Mouse (Mus musculus): Measurements from ENCODE around the gene Clstn2. TPM values are rescaled to one million over a fixed set of nuclear protein-coding genes. Genes with fewer than 3 reads are reported as not detected.

Gene Clstn2
- total RNA-seq, 2 experiments from 2014 or later: 3.8 to 4.3 TPM

DNA sequence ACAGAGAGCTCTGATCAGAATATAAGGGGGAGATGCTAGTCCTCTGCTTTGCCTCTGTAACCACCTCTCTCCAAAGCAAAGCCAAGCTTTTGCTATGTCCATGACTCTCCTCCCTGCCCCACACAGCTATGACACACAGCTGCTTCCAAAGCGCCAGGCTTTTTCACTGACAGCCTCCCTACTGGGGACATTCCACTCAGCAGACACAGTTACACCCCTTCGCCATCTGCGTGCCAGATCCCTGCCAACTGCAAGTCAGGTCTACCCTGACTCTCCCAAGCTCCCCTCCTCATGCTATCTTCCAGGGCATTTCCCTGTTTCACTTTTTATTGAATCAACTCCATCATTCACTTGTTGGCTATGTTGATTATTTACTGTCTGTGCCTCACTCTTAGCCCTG, 259.1 kb downstream of the Clstn2 start:
- DNase-seq: no peak

DNA sequence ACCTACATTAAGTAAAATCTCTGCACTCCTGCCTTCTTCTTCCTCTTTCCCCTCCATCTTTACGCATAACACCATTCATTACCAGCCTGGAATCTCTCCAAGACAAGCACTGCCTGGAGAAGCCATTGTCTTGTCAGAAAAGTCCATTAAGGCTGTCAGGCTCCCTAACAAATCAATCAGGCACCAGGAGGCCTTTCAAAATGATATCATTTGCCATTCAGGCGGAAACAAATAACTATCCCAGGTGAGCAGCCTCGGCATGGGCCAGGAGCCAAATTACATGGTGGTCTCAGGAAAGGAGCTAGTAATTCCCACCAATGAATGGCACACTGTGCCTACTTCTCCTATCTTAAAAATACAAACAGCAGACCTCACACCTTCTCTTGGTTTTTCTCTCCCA, 260.6 kb downstream of the Clstn2 start:
- no peak for DNase-seq

DNA sequence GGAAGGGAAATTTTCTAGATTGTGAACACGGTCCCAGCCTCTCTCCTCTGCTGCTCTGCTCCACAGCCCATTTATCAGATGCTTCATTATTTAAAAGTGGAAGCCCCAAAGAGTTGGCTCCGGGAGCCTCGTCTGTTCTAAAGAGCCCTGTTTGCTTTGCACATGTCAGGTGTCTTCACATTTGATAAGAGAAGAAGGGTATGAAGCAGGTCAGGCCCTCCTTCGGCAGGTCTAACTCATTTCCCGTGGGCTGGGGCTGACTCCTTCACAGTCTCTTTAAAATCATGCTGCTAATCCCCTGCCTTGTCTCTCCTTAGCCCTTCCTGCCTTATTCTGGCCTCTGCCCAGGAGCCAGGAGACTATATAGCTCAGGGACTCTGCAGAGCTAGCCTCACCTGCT, 263.6 kb downstream of the Clstn2 start:
- DNase-seq: no peak

DNA sequence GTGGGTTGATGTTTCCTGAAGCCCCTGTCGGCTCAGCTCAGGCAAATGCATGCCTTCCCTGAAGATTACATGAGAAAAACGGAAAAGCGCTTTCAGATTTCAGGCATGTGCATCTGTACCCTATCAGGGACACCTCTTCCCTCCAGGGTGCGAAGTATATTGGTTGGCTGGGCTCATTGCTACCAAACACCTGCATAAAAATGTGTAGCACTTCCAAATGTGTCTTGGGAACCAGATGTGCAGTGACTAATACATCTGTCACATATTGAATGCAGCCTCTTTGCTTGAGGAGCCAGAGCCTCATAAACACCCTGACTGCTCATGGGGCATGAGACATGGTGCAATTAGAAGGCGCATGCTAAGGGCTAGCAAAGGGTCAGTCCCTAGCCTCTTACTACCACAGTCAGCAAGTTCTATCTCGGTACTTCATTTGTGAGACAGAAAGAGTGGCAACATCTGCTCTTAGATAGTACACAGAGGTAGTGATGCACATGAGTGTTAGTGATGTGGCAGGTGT, 267.7 kb downstream of the Clstn2 start:
- no peak for DNase-seq

DNA sequence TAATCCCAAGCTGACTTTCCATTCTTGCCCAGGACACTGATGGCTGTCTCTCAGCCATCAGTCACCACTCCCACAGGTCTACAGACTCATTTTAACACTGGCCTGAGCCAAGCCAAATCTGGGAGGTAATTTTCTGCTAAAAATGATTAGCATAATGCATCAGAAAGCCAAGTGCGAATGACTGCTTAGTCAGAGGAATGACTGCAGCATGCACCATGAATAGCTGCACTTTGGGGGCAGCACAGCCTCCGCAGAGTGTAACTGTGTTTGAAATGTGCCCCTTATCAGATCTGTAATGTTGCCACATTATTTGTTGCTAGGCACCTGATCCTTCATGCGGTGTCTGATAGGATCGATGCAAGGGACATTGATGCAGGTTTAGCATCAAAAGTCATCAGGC, 269.9 kb downstream of the Clstn2 start:
- no peak for DNase-seq

DNA sequence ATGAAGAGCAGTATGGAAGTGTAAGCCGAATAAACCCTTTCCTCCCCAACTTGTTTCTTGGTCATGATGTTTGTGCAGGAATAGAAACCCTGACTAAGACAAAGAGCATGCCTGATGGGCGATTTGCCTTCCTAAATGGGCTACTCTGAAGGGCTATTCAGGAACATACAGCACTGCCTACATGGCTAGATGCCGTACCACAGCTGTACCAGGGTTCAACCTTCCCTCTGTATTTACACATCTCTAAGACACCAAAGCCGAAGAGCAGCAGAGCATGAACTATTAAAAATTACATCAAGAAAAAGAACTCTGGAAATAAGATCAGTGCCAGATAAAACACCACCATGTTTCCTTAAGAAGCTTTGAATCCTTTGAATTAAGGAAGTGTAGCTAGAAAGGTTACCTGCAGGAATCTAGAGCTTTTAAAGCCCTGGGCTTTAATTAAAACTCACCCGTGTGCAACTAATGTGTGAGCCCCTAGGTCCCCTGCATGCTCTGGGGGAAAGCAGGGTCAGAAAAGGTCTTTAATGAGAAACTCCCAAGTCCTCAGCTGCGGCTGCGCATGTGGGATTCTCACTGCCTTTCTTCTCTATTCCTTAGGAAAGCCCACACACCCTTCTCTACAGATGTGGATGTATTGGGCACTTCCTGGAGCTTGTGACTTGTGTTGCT, 277.2 kb downstream of the Clstn2 start:
- no peak for DNase-seq

DNA sequence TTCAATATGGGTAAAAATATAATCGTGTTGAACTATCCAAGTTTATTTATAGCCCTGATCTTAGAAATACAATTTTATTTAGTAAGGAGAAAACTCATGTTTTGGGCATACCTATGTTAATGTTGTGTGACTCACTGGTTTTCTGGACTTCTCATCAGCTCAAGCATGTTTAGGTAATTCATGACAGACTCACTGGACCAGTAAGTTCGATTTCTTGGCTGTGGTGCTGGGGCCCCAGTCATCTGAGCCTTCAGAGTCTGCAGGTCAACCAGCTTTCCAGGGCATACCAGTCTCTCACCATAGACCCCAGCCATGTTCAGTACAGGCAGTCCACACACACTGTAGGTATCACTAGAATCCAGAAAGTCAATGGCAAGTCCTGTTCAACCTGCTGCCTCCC, 279.3 kb downstream of the Clstn2 start:
- no peak for DNase-seq

DNA sequence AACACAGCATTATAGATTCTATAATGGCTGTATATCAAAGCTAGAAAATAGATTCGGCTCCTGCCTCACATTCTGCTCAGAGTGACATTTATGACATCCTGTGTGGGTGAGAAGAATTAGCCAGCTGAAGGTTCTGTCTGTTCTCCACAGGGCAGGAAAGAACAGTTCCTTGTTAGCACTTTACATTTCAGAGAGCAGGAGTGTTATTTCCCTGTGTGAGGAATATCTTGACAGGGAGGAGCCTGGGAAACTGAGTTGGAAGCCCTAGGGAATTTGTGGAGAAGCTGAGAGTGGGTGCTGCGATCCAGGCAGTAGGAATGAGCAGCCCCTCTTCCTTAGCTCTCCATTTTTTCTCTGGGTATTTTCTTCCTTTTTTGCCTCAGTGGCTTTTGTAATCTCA, 286.4 kb downstream of the Clstn2 start:
- no peak for DNase-seq

DNA sequence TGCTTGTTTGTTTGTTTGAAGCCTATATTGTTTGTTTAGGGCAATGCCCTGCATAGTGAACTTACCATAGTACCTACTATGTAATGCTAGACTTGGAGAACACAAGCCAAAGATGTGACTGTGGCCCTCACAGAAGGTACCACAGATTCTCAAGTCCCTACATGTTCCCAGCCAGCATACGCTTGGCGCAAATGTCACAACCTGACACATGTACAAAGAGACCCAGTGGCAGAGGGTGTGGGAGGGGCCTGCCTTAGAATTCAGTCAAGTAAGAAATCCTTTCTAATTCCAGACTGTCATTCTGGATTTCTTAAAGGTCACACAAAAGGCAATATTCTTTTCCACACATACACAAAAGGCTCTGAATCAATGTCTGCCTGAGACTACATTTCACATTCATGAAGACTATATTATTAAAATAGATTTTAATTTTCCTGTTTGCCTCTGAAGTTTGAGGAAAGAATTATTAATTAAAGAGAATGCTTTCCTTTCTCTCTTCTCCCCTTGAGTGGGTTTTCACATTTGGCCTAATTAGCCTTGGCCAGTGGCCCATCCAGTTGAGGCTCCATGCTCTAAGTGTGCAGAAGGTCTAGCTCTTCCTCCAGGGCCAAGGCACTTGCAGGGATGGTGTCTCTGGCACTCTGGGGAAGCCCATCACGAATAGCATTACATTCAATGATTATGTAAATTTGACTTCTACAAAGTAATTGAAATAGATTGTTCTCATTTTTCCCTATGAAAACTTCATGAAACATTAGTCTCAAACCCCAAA, 305.1 kb downstream of the Clstn2 start:
- DNase-seq: no peak

DNA sequence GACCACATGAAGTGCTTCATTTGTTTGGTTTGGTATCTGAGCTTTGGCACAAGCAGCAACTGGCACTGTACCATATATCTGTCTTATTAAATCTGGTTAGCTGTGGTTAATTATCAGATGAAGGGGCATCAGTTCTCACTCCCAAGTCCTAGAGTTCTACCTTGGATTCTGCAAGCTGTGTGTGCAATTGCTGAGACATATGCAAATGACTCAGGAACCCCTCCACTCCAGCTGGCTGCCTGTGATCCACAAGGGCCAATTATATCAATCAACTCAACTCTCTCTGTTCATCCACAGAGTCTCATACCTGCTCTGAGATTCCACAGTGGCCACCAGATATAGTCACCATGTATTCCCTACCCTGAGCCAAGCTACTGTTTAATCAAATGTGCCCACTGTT, 315.3 kb downstream of the Clstn2 start:
- DNase-seq: no peak

DNA sequence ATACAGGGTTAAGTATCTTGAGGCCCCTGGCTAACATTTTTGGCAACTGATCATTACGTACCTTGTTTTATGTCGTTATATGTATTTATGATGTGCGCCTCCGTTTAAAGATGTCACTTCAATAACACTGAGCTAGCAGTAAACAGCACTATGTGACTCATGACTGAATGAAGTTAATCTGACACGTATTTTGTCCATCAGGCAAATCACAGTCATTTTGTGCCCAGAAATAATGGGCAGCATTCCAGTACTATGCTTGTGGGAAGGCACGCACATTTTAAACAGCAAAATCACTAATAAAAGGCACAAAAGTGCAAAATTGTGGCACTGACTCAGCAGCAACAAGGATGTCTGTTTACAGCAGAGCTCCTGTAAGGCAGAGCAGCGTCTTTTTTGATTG, 316.0 kb downstream of the Clstn2 start:
- no peak for DNase-seq

DNA sequence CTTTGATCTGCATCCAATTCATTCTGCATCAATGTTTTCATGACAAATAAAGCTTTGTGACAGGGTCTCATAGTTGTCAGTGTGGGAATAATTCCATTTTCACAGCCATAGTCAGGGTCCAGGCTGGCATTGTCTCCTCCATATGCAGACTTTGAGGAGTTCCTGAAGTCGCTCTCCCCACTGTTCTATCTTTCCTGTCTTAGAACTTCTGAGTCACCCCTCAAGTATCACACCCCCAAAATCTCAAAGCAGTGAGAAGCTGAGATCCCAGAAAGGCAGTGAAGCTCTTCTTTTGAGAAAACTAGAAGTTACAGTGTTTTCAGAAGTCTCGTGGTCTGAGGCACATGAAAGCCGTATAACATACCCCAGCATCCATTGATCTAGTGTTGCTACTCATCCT, 320.1 kb downstream of the Clstn2 start:
- no peak for DNase-seq

DNA sequence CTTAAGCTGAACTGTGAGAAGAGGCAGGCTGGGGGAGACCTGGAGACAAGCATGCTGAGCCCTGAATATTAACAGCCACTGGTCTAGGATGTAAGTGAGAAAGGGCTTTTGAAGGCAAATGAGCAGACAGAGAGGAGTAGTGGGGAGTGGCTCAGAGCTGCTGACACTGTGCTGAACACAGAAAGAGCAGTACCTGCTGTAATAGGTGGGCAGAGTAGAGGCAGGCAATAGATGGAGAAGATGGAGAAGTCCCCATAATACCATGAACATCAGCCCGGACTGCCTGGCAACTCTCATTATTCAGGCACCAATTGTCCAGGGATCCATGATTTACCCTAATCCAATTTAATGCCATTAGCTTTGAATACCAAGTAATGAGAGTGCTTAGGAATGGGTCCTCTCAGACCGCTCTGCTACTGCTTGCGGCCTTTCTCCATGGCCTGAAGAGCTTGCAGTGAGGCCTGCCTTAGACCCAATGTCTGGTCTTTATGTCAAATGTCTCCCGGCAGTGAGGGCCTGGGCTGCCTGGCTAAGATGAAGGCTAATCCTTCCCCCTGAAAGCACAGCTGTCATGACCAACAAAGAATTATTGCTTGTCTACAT, 329.0 kb downstream of the Clstn2 start:
- no peak for DNase-seq

DNA sequence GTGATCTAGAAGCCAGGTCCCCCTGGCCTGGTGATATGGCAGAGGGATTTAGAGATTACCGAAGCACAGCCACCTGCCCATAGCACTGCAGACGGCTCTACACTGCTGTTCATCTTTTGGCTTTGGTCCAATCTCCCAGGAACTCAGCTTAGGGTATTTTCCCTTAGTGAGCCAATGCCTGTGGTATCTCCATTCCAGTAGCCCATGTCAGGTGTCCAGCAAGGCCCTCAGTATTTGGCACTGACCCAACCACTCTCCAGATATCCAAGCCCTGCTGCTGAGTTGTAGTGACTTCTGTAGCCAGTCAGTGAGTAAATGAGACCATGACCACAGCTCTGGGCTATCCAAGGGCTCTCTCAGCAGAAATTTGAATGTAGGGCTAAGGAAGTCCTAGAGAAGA, 330.0 kb downstream of the Clstn2 start:
- no peak for DNase-seq

DNA sequence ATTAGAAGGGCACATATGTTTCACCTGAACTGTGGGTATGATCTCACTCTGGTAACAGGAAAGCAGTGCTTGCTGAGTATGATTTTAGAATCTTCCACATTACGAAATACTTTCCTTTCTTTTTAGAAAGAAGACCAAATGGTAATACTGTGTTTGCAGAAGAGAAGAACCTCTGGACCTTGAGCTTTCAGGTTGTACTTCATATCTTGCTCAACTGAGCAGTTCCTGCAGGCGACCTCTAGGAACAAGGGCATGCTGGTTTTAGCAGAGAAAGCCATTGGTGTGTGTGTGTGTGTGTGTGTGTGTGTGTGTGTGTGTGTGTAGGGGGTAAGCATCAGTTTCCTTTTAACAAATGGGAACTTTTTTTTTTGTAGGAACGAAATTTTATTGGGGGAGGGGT, 333.0 kb downstream of the Clstn2 start:
- DNase-seq: no peak

DNA sequence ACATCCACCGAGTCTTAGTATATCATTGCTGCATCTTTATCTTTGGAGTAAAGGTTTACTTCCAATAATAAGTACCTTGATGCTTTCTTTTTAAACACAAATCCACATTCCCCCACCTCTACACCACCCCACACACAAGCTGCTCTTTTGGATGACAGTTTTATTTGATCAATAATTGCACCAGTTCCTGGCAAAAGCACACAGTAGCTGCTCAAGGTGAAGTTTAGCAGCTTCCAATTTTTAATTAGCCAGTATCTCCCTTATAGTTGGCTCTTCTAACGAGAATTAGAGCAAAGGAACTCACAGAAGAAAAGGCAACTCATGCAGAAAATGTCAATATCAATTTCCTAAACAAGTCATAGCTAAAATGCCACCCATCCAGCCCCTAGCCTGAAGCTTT, 334.0 kb downstream of the Clstn2 start:
- no peak for DNase-seq

DNA sequence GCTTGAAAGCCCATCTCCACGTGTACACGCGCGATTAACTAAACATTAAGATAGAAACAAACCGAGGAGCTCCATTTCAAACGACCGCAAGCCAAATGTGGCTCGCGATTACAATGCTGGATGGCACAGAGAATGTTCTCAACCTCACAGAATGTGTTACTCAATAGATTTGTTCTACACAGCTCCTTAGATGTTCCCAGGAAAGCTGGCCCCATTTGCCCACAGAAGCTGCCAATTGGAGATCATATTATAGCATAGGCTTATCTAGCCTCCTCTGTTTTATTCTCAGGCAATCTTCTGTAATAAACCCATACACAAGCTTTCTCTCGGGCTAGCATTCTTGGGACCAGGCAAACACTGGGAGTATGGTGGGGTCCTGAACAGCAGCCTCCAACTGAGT, 334.9 kb downstream of the Clstn2 start:
- no peak for DNase-seq

DNA sequence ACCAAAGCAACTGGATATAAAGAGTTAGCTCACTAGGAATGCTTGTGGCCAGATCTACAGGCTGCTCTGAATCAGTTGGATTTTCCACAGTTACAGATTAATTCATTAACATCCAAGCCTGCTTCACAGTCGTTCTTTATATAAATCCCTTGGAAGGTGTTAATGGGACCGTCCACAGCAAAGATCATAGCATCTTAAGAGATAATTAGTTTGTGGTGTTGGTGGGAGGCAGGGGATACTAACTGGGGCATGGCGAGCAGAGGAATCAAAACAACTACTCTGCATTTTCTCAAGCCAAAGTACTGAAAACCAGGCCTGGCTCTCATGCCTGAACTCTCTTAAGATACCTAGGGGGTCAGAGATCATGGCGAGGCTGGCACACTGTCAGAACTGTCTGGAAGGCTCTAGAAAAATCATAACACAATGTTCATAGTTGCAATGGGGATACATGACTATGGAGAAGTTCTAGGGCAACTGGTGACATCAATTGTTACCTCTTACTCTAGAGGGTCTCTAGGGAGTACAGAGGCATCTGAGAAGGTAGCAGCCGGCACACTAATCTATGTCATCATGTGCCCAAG, 336.2 kb downstream of the Clstn2 start:
- no peak for DNase-seq

DNA sequence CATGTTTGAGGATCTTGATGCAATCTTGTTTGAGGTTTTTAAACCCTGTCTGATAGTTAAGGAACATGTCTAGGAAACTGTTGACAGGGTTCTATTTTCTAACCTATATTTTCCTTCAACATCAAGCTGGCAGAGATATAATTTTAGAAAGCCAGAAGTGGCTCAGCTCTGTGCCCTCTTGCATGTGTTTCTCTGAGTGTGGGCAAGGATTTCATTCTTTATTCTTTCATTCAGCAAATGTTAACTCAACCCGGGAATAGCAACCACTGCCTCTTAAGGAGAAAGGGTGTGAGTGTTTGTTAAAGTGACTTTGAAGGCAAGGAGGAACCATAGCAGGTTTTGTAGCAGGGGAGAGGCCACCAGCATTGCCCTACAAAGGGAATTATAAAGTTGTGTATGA, 337.7 kb downstream of the Clstn2 start:
- no peak for DNase-seq

DNA sequence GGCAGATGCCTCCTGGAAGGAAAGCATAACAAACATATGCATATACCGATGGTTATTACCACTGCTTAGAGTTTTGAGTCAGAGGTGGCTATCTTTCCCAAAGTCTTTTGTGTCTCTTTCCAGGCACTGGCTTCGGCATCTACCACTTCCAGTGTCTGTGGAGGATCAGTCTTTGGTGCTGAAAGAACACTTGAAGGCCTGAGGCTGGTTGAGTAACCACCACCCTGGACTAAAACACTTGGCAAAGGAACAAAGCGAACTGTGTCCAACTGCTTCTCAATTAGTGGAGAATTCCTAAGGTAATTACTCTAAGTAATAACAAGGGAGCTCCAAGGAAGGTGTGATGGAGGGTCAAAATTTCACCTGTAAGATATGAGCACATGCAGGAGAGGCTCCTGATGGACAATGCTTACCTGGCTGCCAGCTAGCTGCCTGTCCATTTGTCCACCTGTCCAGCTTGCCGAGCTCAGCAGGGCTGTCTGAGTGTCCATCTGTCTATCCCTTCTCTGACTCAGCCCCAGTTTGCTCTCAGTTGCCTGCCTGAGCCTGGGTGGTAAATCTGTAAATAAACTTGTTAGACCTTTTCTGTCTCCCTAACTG, 346.1 kb downstream of the Clstn2 start:
- DNase-seq: no peak

DNA sequence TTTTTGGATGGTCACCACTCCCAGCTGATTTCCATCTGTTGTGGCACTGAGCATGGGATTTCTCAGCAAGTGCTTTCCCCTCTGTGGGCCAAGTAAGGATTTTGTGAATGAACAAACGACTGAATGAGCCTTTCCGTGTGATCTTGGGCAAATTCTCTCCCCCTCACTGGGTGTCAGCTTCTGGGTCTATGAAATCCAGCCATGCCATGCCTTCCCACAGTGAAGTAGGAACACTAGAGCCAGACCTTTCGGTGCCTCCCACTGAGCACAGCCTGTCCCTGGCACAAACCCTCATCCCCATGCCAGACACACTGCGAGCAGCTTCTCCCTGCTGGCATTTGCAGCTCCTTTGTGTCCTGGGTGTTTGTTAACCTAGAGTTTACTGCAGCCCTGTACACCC, 347.3 kb downstream of the Clstn2 start:
- no peak for DNase-seq

DNA sequence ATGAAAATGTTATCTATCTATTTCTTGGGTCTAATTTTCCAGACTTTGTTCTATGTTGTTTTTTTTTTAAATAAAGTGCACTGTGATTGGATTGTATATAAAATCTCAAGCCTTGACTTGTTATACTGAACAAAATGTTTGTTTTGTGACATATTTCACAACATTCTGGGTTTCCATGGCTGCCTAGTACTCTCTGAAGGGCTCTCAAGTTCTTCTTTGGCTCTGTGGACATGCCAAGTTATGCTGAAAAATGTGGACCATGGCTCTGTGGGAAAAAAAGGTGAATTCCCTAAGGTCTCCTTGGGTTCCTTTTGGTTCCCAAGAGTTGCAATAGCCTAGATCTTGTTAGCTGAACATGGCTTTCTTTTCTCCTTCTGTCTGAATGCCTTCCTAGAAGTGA, 353.1 kb downstream of the Clstn2 start:
- no peak for DNase-seq

DNA sequence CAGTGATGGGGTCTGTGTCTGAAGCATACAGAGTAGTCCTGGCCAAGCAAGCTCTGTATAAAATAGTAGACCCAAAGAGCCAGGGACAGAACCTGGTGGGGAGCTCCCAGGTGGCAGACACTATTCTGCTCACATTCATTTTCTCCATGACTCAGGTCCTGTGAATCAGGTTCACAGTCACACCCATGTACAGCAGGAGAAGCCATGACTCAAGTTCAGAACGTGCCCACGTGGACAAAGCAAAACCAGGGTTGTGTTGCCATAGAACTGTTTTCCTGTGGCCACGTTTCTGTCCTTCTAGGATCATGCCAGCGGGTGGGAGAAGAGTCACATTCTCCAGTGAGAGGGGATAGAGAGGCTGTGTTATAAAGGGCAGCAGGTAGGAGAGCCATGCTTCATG, 353.9 kb downstream of the Clstn2 start:
- DNase-seq: no peak
